Mouse (Mus musculus): ENCODE data around the gene Gm10570. TPM values are rescaled to one million over a fixed set of nuclear protein-coding genes. Genes with fewer than 3 reads are reported as not detected.
A peak's percentile ranks its signal among the peaks of the same experiment; 100 is the strongest.

Gm10570 gene
- polyA plus RNA-seq (2021) = not detected

GRCm38 (mm10) chr4:130308231-130309081, at the start of gene Gm10570, which contains the start of gene Fabp3:
Gene Gm10570 (minus strand): TSS chr4:130308674.
Gene Fabp3 (plus strand): TSS chr4:130308595.
- in situ Hi-C loops (cut with MboI; ENCODE audit: low pct_unique_long_range_greater_than_20kb) = no loop called here
- CTCF ChIA-PET = no interaction called here
- H3K27me3 ChIP-seq = no peaks in the 10 kb centered on the region
- POLR2A ChIA-PET = no interaction called here
- ATAC-seq (no peak), DNase-seq (ENCODE audit: low read depth, low spot score) (no peak)
- TF ChIP-seq CTCF (IDR thresholded peaks at IDR 0.05) = no peak

GRCm38 (mm10) chr4:130357946-130358345, 49.5 kb upstream of the Gm10570 start:
- no peaks in the 10 kb centered on the region for H3K27me3 ChIP-seq
- no peak for TF ChIP-seq CTCF (IDR thresholded peaks at IDR 0.05)
- ATAC-seq (no peak), DNase-seq (ENCODE audit: low read depth, low spot score) (no peak)
- ChIA-PET POLR2A (no interaction called here), CTCF (no interaction called here)
- in situ Hi-C loops (cut with MboI; ENCODE audit: low pct_unique_long_range_greater_than_20kb) = no loop called here

- CTCF ChIA-PET = interaction anchor here (1.3 kb wide), 1 partner anchor 9 kb away, joined by 4 read pairs; no protein-coding TSS in a partner anchor
- POLR2A ChIA-PET = interaction anchor here (0.5 kb wide), 1 partner anchor 79 kb away, joined by 3 read pairs; no protein-coding TSS in a partner anchor
Observed at GRCm38 (mm10) chr4:130352588-130352987, 44.1 kb upstream of the Gm10570 start.

GRCm38 (mm10) chr4:130350690-130351422, 42.4 kb upstream of the Gm10570 start:
- no peak for TF ChIP-seq CTCF (IDR thresholded peaks at IDR 0.05)
- no peaks in the 10 kb centered on the region for H3K27me3 ChIP-seq
- in situ Hi-C loops (cut with MboI; ENCODE audit: low pct_unique_long_range_greater_than_20kb) = no loop called here
- CTCF ChIA-PET = interaction anchor here (1.5 to 1.9 kb wide), 2 partner anchors 9 to 10 kb away, joined by 5 to 6 read pairs; partner anchors contain the start of gene Snrnp40
- ATAC-seq = no peak
- no peak for DNase-seq (ENCODE audit: low read depth, low spot score)
- POLR2A ChIA-PET = no interaction called here

More at GRCm38 (mm10) chr4:130352588-130352987, 44.1 kb upstream of the Gm10570 start:
- DNase-seq (ENCODE audit: low read depth, low spot score) (no peak), ATAC-seq (no peak)
- in situ Hi-C loops (cut with MboI; ENCODE audit: low pct_unique_long_range_greater_than_20kb) = no loop called here
- TF ChIP-seq CTCF (IDR thresholded peaks at IDR 0.05) = no peak
- no peaks in the 10 kb centered on the region for H3K27me3 ChIP-seq

- peak; percentile 46 for TF ChIP-seq CTCF (IDR thresholded peaks at IDR 0.05)
- DNase-seq (ENCODE audit: low read depth, low spot score) (no peak), ATAC-seq (no peak)
- ChIA-PET CTCF (interaction anchor here (1.0 to 1.6 kb wide), 4 partner anchors 15 to 184 kb away, joined by 3 read pairs; no protein-coding TSS in a partner anchor), POLR2A (interaction anchor here (0.6 kb wide), 1 partner anchor 317 kb away, joined by 5 read pairs; no protein-coding TSS in a partner anchor)
- H3K27me3 ChIP-seq = no peaks in the 10 kb centered on the region
- in situ Hi-C loops (cut with MboI; ENCODE audit: low pct_unique_long_range_greater_than_20kb) = no loop called here
Observed at GRCm38 (mm10) chr4:130349666-130350065, 41.2 kb upstream of the Gm10570 start.

- ATAC-seq (no peak), DNase-seq (ENCODE audit: low read depth, low spot score) (no peak)
- peak; percentile 56 for TF ChIP-seq CTCF (IDR thresholded peaks at IDR 0.05)
- ChIA-PET POLR2A (interaction anchor here (1.3 kb wide), 1 partner anchor 192 kb away, joined by 4 read pairs; no protein-coding TSS in a partner anchor), CTCF (interaction anchor here (0.7 to 2.7 kb wide), 8 partner anchors 9 to 194 kb away, joined by 3 to 10 read pairs (median 4); partner anchors contain the start of genes Snrnp40 and Zcchc17)
- in situ Hi-C loops (cut with MboI; ENCODE audit: low pct_unique_long_range_greater_than_20kb) = no loop called here
- H3K27me3 ChIP-seq = no peaks in the 10 kb centered on the region
Observed at GRCm38 (mm10) chr4:130341691-130342090, 33.2 kb upstream of the Gm10570 start.

- no peak for TF ChIP-seq CTCF (IDR thresholded peaks at IDR 0.05)
- H3K27me3 ChIP-seq = no peaks in the 10 kb centered on the region
- ATAC-seq (no peak), DNase-seq (ENCODE audit: low read depth, low spot score) (no peak)
- ChIA-PET CTCF (interaction anchor here (1.1 kb wide), 1 partner anchor 14 kb away, joined by 3 read pairs; no protein-coding TSS in a partner anchor), POLR2A (no interaction called here)
- in situ Hi-C loops (cut with MboI; ENCODE audit: low pct_unique_long_range_greater_than_20kb) = no loop called here
Observed at GRCm38 (mm10) chr4:130335867-130336266, 27.4 kb upstream of the Gm10570 start.

GRCm38 (mm10) chr4:130327366-130327765, 18.9 kb upstream of the Gm10570 start:
- no peak for TF ChIP-seq CTCF (IDR thresholded peaks at IDR 0.05)
- POLR2A ChIA-PET = no interaction called here
- in situ Hi-C loops (cut with MboI; ENCODE audit: low pct_unique_long_range_greater_than_20kb) = no loop called here
- no peaks in the 10 kb centered on the region for H3K27me3 ChIP-seq
- ATAC-seq (no peak), DNase-seq (ENCODE audit: low read depth, low spot score) (no peak)
- CTCF ChIA-PET = no interaction called here

- no peaks in the 10 kb centered on the region for H3K27me3 ChIP-seq
- ATAC-seq = no peak
- CTCF ChIA-PET = interaction anchor here (1.5 kb wide), 1 partner anchor 208 kb away, joined by 4 read pairs; no protein-coding TSS in a partner anchor
- POLR2A ChIA-PET = no interaction called here
- in situ Hi-C loops (cut with MboI; ENCODE audit: low pct_unique_long_range_greater_than_20kb) = no loop called here
- TF ChIP-seq CTCF (IDR thresholded peaks at IDR 0.05) = no peak
- DNase-seq (ENCODE audit: low read depth, low spot score) = no peak
Observed at GRCm38 (mm10) chr4:130325446-130325845, 17.0 kb upstream of the Gm10570 start.

GRCm38 (mm10) chr4:130323607-130324006, 15.1 kb upstream of the Gm10570 start:
- ChIA-PET POLR2A (no interaction called here), CTCF (no interaction called here)
- no peak for ATAC-seq
- no peak for TF ChIP-seq CTCF (IDR thresholded peaks at IDR 0.05)
- in situ Hi-C loops (cut with MboI; ENCODE audit: low pct_unique_long_range_greater_than_20kb) = no loop called here
- no peak for DNase-seq (ENCODE audit: low read depth, low spot score)
- no peaks in the 10 kb centered on the region for H3K27me3 ChIP-seq

Measured in Patski (cell line).